Mouse (Mus musculus) brown adipose tissue, adult 24 weeks (tissue): ENCODE measurements at regions not wholly inside any gene's neighbourhood (a gene's known extent, or its start where the extent isn't known, plus 50 kb on each side); places are given as distances from the start of the nearest gene placed in this dataset.

Experiments used
- H3K27ac ChIP-seq: fragments of 200-500 bp; replicated peaks from 2 replicates; pipeline ENCODE4 v1.5.1; 2012; ENCODE audit warnings: low read depth, mild to moderate bottlenecking, low read length
- H3K4me1 ChIP-seq: fragments of 200-500 bp; 2 replicates; pipeline ENCODE4 v1.6.1; 2012; ENCODE audit warnings: low read length, mixed read lengths; ENCODE audit not compliant: control insufficient read depth, insufficient read depth, insufficient read length
- H3K4me3 ChIP-seq: fragments of 200-500 bp; 2 replicates; pipeline ENCODE4 v1.5.1; 2012; ENCODE audit warnings: low read depth, mild to moderate bottlenecking, low read length, moderate library complexity; ENCODE audit not compliant: insufficient read depth

GRCm38 (mm10) chr1:184304813-184305212 is 270.7 kb upstream of the 1700056E22Rik start:
- H3K27ac ChIP-seq, result no peak overlapping the region
- no peak overlapping the region for H3K4me3 ChIP-seq
- H3K4me1 ChIP-seq, result no peaks in the 10 kb centered on the region

- no peak overlapping the region for H3K27ac ChIP-seq
- H3K4me1 ChIP-seq, result no peaks in the 10 kb centered on the region
- H3K4me3 ChIP-seq, result no peak overlapping the region
Measured at GRCm38 (mm10) chr1:184304204-184304603, 270.1 kb upstream of the 1700056E22Rik start.

- Histone ChIP-seq H3K27ac (no peak overlapping the region), H3K4me3 (no peak overlapping the region), H3K4me1 (no peaks in the 10 kb centered on the region)
Measured at GRCm38 (mm10) chr1:184298701-184299100, 264.6 kb upstream of the 1700056E22Rik start.

- no peak overlapping the region for H3K27ac ChIP-seq
- H3K4me3 ChIP-seq, result no peak overlapping the region
Measured at GRCm38 (mm10) chr1:184297001-184297740, 263.1 kb upstream of the 1700056E22Rik start.

GRCm38 (mm10) chr1:184291129-184291528 is 257.0 kb upstream of the 1700056E22Rik start:
- Histone ChIP-seq H3K27ac (no peak overlapping the region), H3K4me1 (0 out of 2 replicates have a peak, but pooled peaks cover 5% of the 10 kb centered on the region), H3K4me3 (no peak overlapping the region)

More at GRCm38 (mm10) chr1:184297001-184297740, 263.1 kb upstream of the 1700056E22Rik start:
- H3K4me1 ChIP-seq, result no peaks in the 10 kb centered on the region

GRCm38 (mm10) chr1:184289733-184290416 is 255.8 kb upstream of the 1700056E22Rik start:
- Histone ChIP-seq H3K4me1 (0 out of 2 replicates have a peak, but pooled peaks cover 5% of the 10 kb centered on the region), H3K4me3 (no peak overlapping the region), H3K27ac (peak overlapping the region; percentile 22; the same call in 1 of the 2 replicates)

- no peak overlapping the region for H3K27ac ChIP-seq
- no peak overlapping the region for H3K4me3 ChIP-seq
- H3K4me1 ChIP-seq, result peaks cover 2% of the 10 kb centered on the region; the same call in 1 of the 2 replicates
Measured at GRCm38 (mm10) chr1:184281768-184282167, 247.7 kb upstream of the 1700056E22Rik start.

GRCm38 (mm10) chr1:184279263-184279662 is 245.2 kb upstream of the 1700056E22Rik start:
- Histone ChIP-seq H3K4me3 (no peak overlapping the region), H3K27ac (no peak overlapping the region), H3K4me1 (peaks cover 2% of the 10 kb centered on the region; the same call in 1 of the 2 replicates)

- Histone ChIP-seq H3K4me1 (peaks cover 2% of the 10 kb centered on the region; the same call in 1 of the 2 replicates), H3K27ac (no peak overlapping the region), H3K4me3 (no peak overlapping the region)
Measured at GRCm38 (mm10) chr1:184277001-184277400, 242.9 kb upstream of the 1700056E22Rik start.

GRCm38 (mm10) chr1:184275877-184276276 is 241.8 kb upstream of the 1700056E22Rik start:
- Histone ChIP-seq H3K27ac (no peak overlapping the region), H3K4me1 (peaks cover 2% of the 10 kb centered on the region; the same call in 1 of the 2 replicates), H3K4me3 (no peak overlapping the region)

- no peak overlapping the region for H3K27ac ChIP-seq
- peaks cover 2% of the 10 kb centered on the region; the same call in 1 of the 2 replicates for H3K4me1 ChIP-seq
- no peak overlapping the region for H3K4me3 ChIP-seq
Measured at GRCm38 (mm10) chr1:184275396-184275795, 241.3 kb upstream of the 1700056E22Rik start.

- H3K4me3 ChIP-seq, result no peak overlapping the region
Measured at GRCm38 (mm10) chr1:184274704-184275103, 240.6 kb upstream of the 1700056E22Rik start.

GRCm38 (mm10) chr1:184273722-184274121 is 239.6 kb upstream of the 1700056E22Rik start:
- H3K4me3 ChIP-seq, result no peak overlapping the region
- H3K4me1 ChIP-seq, result no peaks in the 10 kb centered on the region
- H3K27ac ChIP-seq, result no peak overlapping the region

More at GRCm38 (mm10) chr1:184274704-184275103, 240.6 kb upstream of the 1700056E22Rik start:
- Histone ChIP-seq H3K27ac (no peak overlapping the region), H3K4me1 (peaks cover 1% of the 10 kb centered on the region; the same call in 1 of the 2 replicates)

- Histone ChIP-seq H3K4me1 (0 out of 2 replicates have a peak, but pooled peaks cover under 1% of the 10 kb centered on the region), H3K4me3 (no peak overlapping the region), H3K27ac (no peak overlapping the region)
Measured at GRCm38 (mm10) chr1:184271254-184271653, 237.2 kb upstream of the 1700056E22Rik start.

- no peak overlapping the region for H3K4me3 ChIP-seq
- H3K4me1 ChIP-seq, result 0 out of 2 replicates have a peak, but pooled peaks cover 2% of the 10 kb centered on the region
- no peak overlapping the region for H3K27ac ChIP-seq
Measured at GRCm38 (mm10) chr1:184266051-184266450, 231.9 kb upstream of the 1700056E22Rik start.
